Mouse (Mus musculus): Measurements from ENCODE around the gene Wdr83. TPM values are rescaled to one million over a fixed set of nuclear protein-coding genes. Genes with fewer than 3 reads are reported as not detected.

The Wdr83 gene
- polyA plus RNA-seq, 1 experiment, result 56.3 TPM

DNA sequence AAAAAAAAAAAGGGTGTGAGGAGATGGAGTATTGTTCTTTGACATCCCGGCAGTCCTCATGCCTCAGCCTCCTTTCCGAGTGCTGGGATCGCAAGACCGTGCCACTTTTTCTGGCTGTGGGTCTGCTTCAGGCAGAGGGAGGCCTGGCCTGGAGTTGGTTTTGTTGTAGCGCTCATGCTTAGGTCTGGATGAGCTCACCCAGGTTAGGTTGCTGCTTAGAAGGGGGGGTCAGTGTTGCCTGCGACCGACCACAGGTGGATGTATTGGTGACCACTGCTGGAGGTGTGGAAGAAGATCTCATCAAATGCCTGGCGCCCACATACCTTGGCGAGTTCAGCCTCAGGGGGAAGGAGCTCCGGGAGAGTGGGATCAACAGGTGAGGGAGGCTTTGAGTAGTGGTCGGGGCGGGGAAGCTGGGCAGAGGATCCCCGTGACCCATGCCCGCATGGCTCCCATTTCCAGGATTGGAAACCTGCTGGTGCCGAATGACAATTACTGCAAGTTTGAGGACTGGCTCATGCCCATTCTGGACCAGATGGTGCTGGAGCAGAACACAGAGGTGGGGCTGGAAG is 8.0 kb downstream of the Wdr83 start:
- TF ChIP-seq POLR2A (IDR thresholded peaks at IDR 0.05; ENCODE audit: control insufficient read depth, extremely low read depth, insufficient read depth, low read length, poor library complexity), result no peak
- no peak for TF ChIP-seq CTCF (IDR thresholded peaks at IDR 0.05; ENCODE audit: borderline replicate concordance, control insufficient read depth, extremely low read depth, insufficient read depth, low read length, poor library complexity)
- peaks cover 13% of the 10 kb centered on the region; the same call in 1 of the 2 replicates for H3K36me3 ChIP-seq (ENCODE audit: control insufficient read depth, insufficient read depth, low read length)

GRCm38 (mm10) chr8:85072364-85072929 is 8.7 kb downstream of the Wdr83 start:
- 50% methylated on average over 9 of the region's 9 CpGs for WGBS
- TF ChIP-seq POLR2A (IDR thresholded peaks at IDR 0.05; ENCODE audit: control insufficient read depth, extremely low read depth, insufficient read depth, low read length, poor library complexity) (no peak), CTCF (IDR thresholded peaks at IDR 0.05; ENCODE audit: borderline replicate concordance, control insufficient read depth, extremely low read depth, insufficient read depth, low read length, poor library complexity) (no peak)
- H3K27ac ChIP-seq (ENCODE audit: control insufficient read depth, insufficient read depth, low read length), result peak overlapping the region; percentile 17; the same call in 1 of the 2 replicates
- H3K4me1 ChIP-seq (replicated peaks; ENCODE audit: control insufficient read depth, insufficient read depth, low read length), result peaks cover 10% of the 10 kb centered on the region
- H3K36me3 ChIP-seq (ENCODE audit: control insufficient read depth, insufficient read depth, low read length), result peaks cover 13% of the 10 kb centered on the region; the same call in 1 of the 2 replicates
- DNase-seq, result no peak
- no peaks in the 10 kb centered on the region for H3K27me3 ChIP-seq (ENCODE audit: control insufficient read depth, insufficient read depth, low read length)
- peak overlapping the region; percentile 86 for H3K4me3 ChIP-seq (ENCODE audit: control insufficient read depth, insufficient read depth, low read length)

More for the DNA sequence above, 8.0 kb downstream of the Wdr83 start:
- DNase-seq, result no peak
- Histone ChIP-seq H3K4me3 (ENCODE audit: control insufficient read depth, insufficient read depth, low read length) (no peak overlapping the region), H3K4me1 (replicated peaks; ENCODE audit: control insufficient read depth, insufficient read depth, low read length) (peaks cover 10% of the 10 kb centered on the region), H3K27ac (ENCODE audit: control insufficient read depth, insufficient read depth, low read length) (no peak overlapping the region), H3K27me3 (ENCODE audit: control insufficient read depth, insufficient read depth, low read length) (no peaks in the 10 kb centered on the region)
- 96% methylated on average over 15 of the region's 15 CpGs for WGBS

GRCm38 (mm10) chr8:85071514-85072281 is 9.4 kb downstream of the Wdr83 start, which contains the start of gene Dhps:
Dhps (plus strand) TSS chr8:85071757.
- TF ChIP-seq CTCF (IDR thresholded peaks at IDR 0.05; ENCODE audit: borderline replicate concordance, control insufficient read depth, extremely low read depth, insufficient read depth, low read length, poor library complexity) (0 out of 2 replicates have a peak, but pooled peaks have one; percentile 34), POLR2A (IDR thresholded peaks at IDR 0.05; ENCODE audit: control insufficient read depth, extremely low read depth, insufficient read depth, low read length, poor library complexity) (peak; percentile 94)
- Histone ChIP-seq H3K36me3 (ENCODE audit: control insufficient read depth, insufficient read depth, low read length) (peaks cover 13% of the 10 kb centered on the region; the same call in 1 of the 2 replicates), H3K4me1 (replicated peaks; ENCODE audit: control insufficient read depth, insufficient read depth, low read length) (peaks cover 10% of the 10 kb centered on the region), H3K27ac (ENCODE audit: control insufficient read depth, insufficient read depth, low read length) (peak within 1 kb of the TSS; percentile 80), H3K4me3 (ENCODE audit: control insufficient read depth, insufficient read depth, low read length) (peak within 1 kb of the TSS; percentile 86), H3K27me3 (ENCODE audit: control insufficient read depth, insufficient read depth, low read length) (no peaks in the 10 kb centered on the region)
- peak; percentile 86 for DNase-seq
- WGBS, result under 1% methylated on average over 68 of the region's 68 CpGs

DNA sequence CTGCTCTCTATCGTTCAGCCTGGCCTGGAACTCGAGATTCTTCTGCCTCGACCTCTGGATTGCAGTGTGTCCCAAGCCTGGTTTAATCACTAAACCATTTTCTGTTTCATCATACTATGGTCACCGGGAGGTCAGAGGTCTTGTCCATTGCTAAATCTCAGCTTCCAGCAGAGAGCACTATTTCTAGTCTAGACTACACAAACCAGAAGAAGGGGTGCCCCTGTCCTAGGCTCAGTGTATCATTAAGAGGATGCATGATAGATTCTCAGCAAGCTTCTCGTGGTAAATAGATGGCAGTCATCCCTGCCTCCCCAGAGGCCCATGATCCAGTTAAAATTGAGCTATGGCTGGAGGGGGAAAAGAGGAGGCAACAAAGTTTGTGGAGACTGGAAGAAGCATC is 10.1 kb downstream of the Wdr83 start:
- peaks cover 13% of the 10 kb centered on the region; the same call in 1 of the 2 replicates for H3K36me3 ChIP-seq (ENCODE audit: control insufficient read depth, insufficient read depth, low read length)
- H3K4me1 ChIP-seq (replicated peaks; ENCODE audit: control insufficient read depth, insufficient read depth, low read length), result peaks cover 10% of the 10 kb centered on the region
- no peak overlapping the region; the same call in 1 of the 2 replicates for H3K4me3 ChIP-seq (ENCODE audit: control insufficient read depth, insufficient read depth, low read length)

GRCm38 (mm10) chr8:85067982-85068381 is 13.1 kb downstream of the Wdr83 start, which contains the start of gene Gm5741:
Gm5741 (minus strand) TSS chr8:85067982.
- Histone ChIP-seq H3K36me3 (ENCODE audit: control insufficient read depth, insufficient read depth, low read length) (no peaks in the 10 kb centered on the region), H3K4me3 (ENCODE audit: control insufficient read depth, insufficient read depth, low read length) (no peak within 1 kb of the TSS), H3K4me1 (replicated peaks; ENCODE audit: control insufficient read depth, insufficient read depth, low read length) (peaks cover 10% of the 10 kb centered on the region), H3K27ac (ENCODE audit: control insufficient read depth, insufficient read depth, low read length) (no peak within 1 kb of the TSS), H3K27me3 (ENCODE audit: control insufficient read depth, insufficient read depth, low read length) (no peaks in the 10 kb centered on the region)
- no peak for DNase-seq
- TF ChIP-seq POLR2A (IDR thresholded peaks at IDR 0.05; ENCODE audit: control insufficient read depth, extremely low read depth, insufficient read depth, low read length, poor library complexity), result no peak
- no peak for TF ChIP-seq CTCF (IDR thresholded peaks at IDR 0.05; ENCODE audit: borderline replicate concordance, control insufficient read depth, extremely low read depth, insufficient read depth, low read length, poor library complexity)

More for the DNA sequence above, 10.1 kb downstream of the Wdr83 start:
- WGBS, result 90% methylated on average over 5 of the region's 5 CpGs
- H3K27ac ChIP-seq (ENCODE audit: control insufficient read depth, insufficient read depth, low read length), result no peak overlapping the region
- H3K27me3 ChIP-seq (ENCODE audit: control insufficient read depth, insufficient read depth, low read length), result no peaks in the 10 kb centered on the region
- DNase-seq, result no peak
- no peak for TF ChIP-seq POLR2A (IDR thresholded peaks at IDR 0.05; ENCODE audit: control insufficient read depth, extremely low read depth, insufficient read depth, low read length, poor library complexity)
- TF ChIP-seq CTCF (IDR thresholded peaks at IDR 0.05; ENCODE audit: borderline replicate concordance, control insufficient read depth, extremely low read depth, insufficient read depth, low read length, poor library complexity), result no peak

DNA sequence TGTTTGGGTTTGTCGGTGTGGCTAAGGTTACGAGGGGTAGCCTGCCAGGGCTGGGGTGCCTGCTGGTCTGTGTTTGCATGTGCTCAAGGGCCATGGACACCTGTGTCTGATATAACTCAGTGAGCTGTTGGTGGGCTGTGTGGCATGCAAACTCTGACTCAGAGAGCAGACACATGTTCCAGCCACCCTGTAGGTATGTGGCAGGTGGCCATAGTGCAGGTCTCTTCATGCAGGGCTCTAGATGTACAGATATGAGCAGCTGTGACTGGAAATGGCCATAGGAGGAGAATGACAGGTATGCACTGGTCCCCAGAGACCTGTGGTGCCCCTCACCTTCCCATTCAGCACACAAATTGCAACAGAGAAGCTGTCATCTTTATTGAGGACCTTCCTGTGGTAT is 14.0 kb downstream of the Wdr83 start:
- no peak for DNase-seq
- 97% methylated on average over 2 of the region's 2 CpGs for whole genome bisulfite sequencing
- Histone ChIP-seq H3K4me3 (ENCODE audit: control insufficient read depth, insufficient read depth, low read length) (no peak overlapping the region), H3K36me3 (ENCODE audit: control insufficient read depth, insufficient read depth, low read length) (no peaks in the 10 kb centered on the region), H3K27ac (ENCODE audit: control insufficient read depth, insufficient read depth, low read length) (no peak overlapping the region), H3K27me3 (ENCODE audit: control insufficient read depth, insufficient read depth, low read length) (no peaks in the 10 kb centered on the region), H3K4me1 (replicated peaks; ENCODE audit: control insufficient read depth, insufficient read depth, low read length) (peaks cover 6% of the 10 kb centered on the region)
- TF ChIP-seq CTCF (IDR thresholded peaks at IDR 0.05; ENCODE audit: borderline replicate concordance, control insufficient read depth, extremely low read depth, insufficient read depth, low read length, poor library complexity), result no peak

Data from thymus, adult 2 months (tissue).